ENCODE assay signal across 13 mouse cellular contexts in the genomic region with DNA sequence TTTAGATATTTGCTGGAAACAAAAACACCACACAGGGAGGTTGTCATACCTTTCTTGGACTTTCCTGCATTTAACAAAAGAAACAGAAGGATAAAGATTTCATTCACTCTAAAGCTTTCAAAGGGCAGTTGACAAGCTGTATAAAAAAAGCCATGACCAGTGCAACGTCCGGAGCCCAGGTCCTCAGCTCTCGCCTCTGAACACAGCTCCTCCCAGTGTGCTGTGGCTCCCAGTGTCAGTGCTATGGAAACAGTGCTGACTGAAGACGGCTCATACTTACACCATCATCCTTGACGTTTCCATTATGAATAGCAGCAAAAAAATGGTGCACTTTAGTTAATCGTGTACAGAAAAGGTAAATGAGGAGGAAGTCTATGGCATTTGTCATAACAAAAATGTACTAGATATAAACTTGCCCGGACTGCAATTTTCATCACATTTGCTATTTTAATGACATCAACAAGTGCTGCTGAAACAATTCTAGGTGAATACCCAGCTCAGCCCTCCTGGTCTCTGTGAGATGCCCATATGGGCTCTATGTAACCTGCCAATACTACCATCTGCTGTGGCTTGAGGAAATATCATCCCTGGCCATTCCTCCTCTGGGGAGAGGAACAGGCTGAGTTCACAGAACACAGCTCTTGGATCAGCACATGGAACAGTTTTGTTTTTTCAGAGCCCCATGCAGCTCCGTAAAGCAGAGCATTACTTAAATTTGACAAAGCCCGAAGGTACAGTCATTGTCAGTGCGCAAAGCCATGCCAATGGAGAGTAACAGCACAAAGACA. TPM values are rescaled to one million over a fixed set of nuclear protein-coding genes. Genes with fewer than 3 reads are reported as not detected.
DNase-seq lines count a peak whose midpoint lies in the region; ATAC-seq and TF ChIP-seq lines count a peak whose summit lies in the region.
"Had no signal": no experiment of that assay in that cellular context is flagged by ENCODE, and none has a peak within 500 bp of the region (broad histone marks: within the 10 kb centered on the region; RNA-seq: fewer than 3 reads in every experiment).

No protein-coding gene starts in this region.

- TF ChIP-seq CTCF in gastrocnemius, adult 2 months (IDR thresholded peaks at IDR 0.05), result no peak
- TF ChIP-seq CTCF in layer of hippocampus, adult 2 months (conservative IDR thresholded peaks at IDR 0.05), result no peak

- no peak for ATAC-seq in limb, embryonic 14.5 days (ENCODE audit: low FRiP score, low read depth)
- ATAC-seq: liver, embryonic 12.5 days had no signal

- DNase-seq in gastrocnemius, adult 2 months, result peak; percentile 22
- no peak for DNase-seq in gastrocnemius, postnatal 14 days
- no peak for DNase-seq in layer of hippocampus, adult 2 months (ENCODE audit: low spot score in 2 of 2)
- DNase-seq in layer of hippocampus, adult 11-12 months (ENCODE audit: low spot score), result no peak
- DNase-seq in cerebellum, adult 9-10 months, result peak; percentile 96
- no peak for DNase-seq in limb, embryonic 14.5 days (ENCODE audit: low spot score)
- DNase-seq in spleen, postnatal 4 days (ENCODE audit: low spot score in 2 of 2), result no peak
- no peak for DNase-seq in thymus, adult 18-20 months
- DNase-seq: heart, postnatal 10 days; thymus, postnatal 4 days had no signal

- H3K9ac ChIP-seq in limb, embryonic 14.5 days (ENCODE audit: low read depth, low read length, severe bottlenecking), result no peak overlapping the region
- H3K9ac ChIP-seq: liver, embryonic 12.5 days had no signal

- H3K4me2 ChIP-seq in limb, embryonic 14.5 days (replicated peaks; ENCODE audit: low read depth, low read length, severe bottlenecking), result no peak overlapping the region
- H3K4me2 ChIP-seq: liver, embryonic 12.5 days had no signal

- H3K36me3 ChIP-seq in limb, embryonic 14.5 days (ENCODE audit: control insufficient read depth, insufficient read depth, low read length), result peaks cover 70% of the 10 kb centered on the region

- H3K27me3 ChIP-seq in limb, embryonic 14.5 days (ENCODE audit: control insufficient read depth, insufficient read depth, low read length), result no peaks in the 10 kb centered on the region
- H3K27me3 ChIP-seq: CH12.LX; liver, embryonic 12.5 days had no signal

- WGBS in limb, embryonic 14.5 days, result 75% methylated on average over 10 of the region's 10 CpGs

- H3K9me3 ChIP-seq in limb, embryonic 14.5 days (ENCODE audit: control insufficient read depth, low read length), result no peaks in the 10 kb centered on the region
- H3K9me3 ChIP-seq: liver, embryonic 12.5 days had no signal

- intact Hi-C loops in gastrocnemius, adult 2 months (cut with DNase I), result no loop called here
- intact Hi-C loops in gastrocnemius, postnatal 14 days (cut with DNase I; ENCODE audit: low total_unique reads), result loop anchor here (10.0 kb wide), 1 partner anchor 47 kb away; no protein-coding TSS in a partner anchor

- peak overlapping the region; percentile 25 for H3K27ac ChIP-seq in gastrocnemius, adult 2 months
- H3K27ac ChIP-seq in layer of hippocampus, adult 2 months, result peak overlapping the region; percentile 5; the same call in 1 of the 2 replicates
- peak overlapping the region; percentile 13; the same call in 1 of the 2 replicates for H3K27ac ChIP-seq in limb, embryonic 14.5 days (replicated peaks; ENCODE audit: low read depth, low read length)
- H3K27ac ChIP-seq: liver, embryonic 12.5 days had no signal

- peak overlapping the region; percentile 7; the same call in 1 of the 2 replicates for H3K4me3 ChIP-seq in gastrocnemius, adult 2 months
- no peak overlapping the region for H3K4me3 ChIP-seq in layer of hippocampus, adult 2 months
- no peak overlapping the region for H3K4me3 ChIP-seq in limb, embryonic 14.5 days (replicated peaks; ENCODE audit: low read length)
- H3K4me3 ChIP-seq: liver, embryonic 12.5 days had no signal

- no peak for TF ChIP-seq POLR2A in limb, embryonic 14.5 days (IDR thresholded peaks at IDR 0.05; ENCODE audit: borderline replicate concordance, extremely low read depth, insufficient read depth, insufficient read length)

- no peaks in the 10 kb centered on the region for H3K4me1 ChIP-seq in limb, embryonic 14.5 days (ENCODE audit: control insufficient read depth, insufficient read depth, low read length)
- H3K4me1 ChIP-seq: liver, embryonic 12.5 days had no signal

RNA-seq across cellular contexts. Expression of a gene that starts 25.3 kb away (rescaled TPM):
- total RNA-seq in gastrocnemius, adult 2 months (2021), result 10 to 100 TPM; 11.4 to 13.6 TPM
- 1 to 10 TPM; 8.0 to 9.4 TPM for total RNA-seq in gastrocnemius, postnatal 14 days (2021)
- 10 to 100 TPM; 19.8 to 20.5 TPM for total RNA-seq in layer of hippocampus, adult 2 months (2021)
- polyA plus RNA-seq in limb, embryonic 14.5 days (2012; rRNA removed), result 23.1 and 28.3 TPM in 2 replicates
- polyA plus RNA-seq in limb, embryonic 14.5 days (2014; fragmentation: Nextera tagmentation; extraction: Ambion mirVana), result 29.6 and 32.9 TPM in 2 replicates

RNA-seq across cellular contexts. Expression of a gene that starts 43.6 kb away (rescaled TPM):
- 1 to 10 TPM in 1 of 2 experiments, under 1 TPM in 1; 0.26 to 1.2 TPM for total RNA-seq in gastrocnemius, adult 2 months (2021)
- under 1 TPM; 0.35 to 0.49 TPM for total RNA-seq in gastrocnemius, postnatal 14 days (2021)
- total RNA-seq in layer of hippocampus, adult 2 months (2021), result 100 to 1,000 TPM; 246 to 258 TPM
- polyA plus RNA-seq in limb, embryonic 14.5 days (2012; rRNA removed), result 12.9 and 14.6 TPM in 2 replicates
- 8.1 and 10.8 TPM in 2 replicates for polyA plus RNA-seq in limb, embryonic 14.5 days (2014; fragmentation: Nextera tagmentation; extraction: Ambion mirVana)
- total RNA-seq: megakaryocyte-erythroid progenitor cell, adult 5-6 weeks had no signal

Comparison
In these comparisons a context has a peak if more than half of its experiments do, and no peak if none do; other contexts are left out.
1. DNase-seq: peak in gastrocnemius, adult 2 months (single experiment) and cerebellum, adult 9-10 months (single experiment); none in gastrocnemius, postnatal 14 days (single experiment), layer of hippocampus, adult 2 months (0 of 2), layer of hippocampus, adult 11-12 months (single experiment), limb, embryonic 14.5 days (single experiment), spleen, postnatal 4 days (0 of 2) and thymus, adult 18-20 months (0 of 2).
2. RNA of a gene that starts 43.6 kb away (total RNA-seq): 246 to 258 TPM in layer of hippocampus, adult 2 months; 0.26 to 1.2 TPM in gastrocnemius, adult 2 months and 0.35 to 0.49 TPM in gastrocnemius, postnatal 14 days; every median in the first group is over 100 times any median in the second.
3. Peak in every context shown above with its lines, with median percentiles within 50 percentile points of each other: H3K27ac ChIP-seq.